Mouse (Mus musculus) megakaryocyte progenitor cell, adult 5-6 weeks (primary cell): Measurements from ENCODE around the gene Erich2. TPM values are rescaled to one million over a fixed set of nuclear protein-coding genes. Genes with fewer than 3 reads are reported as not detected.
A peak's percentile ranks its signal among the peaks of the same experiment; 100 is the strongest.

Source experiments
- ATAC-seq: replicated peaks from 2 replicates; pipeline ENCODE4 v1.8.0; 2016; ENCODE audit warnings: mild to moderate bottlenecking, moderate TSS enrichment, inconsistent platforms; ENCODE audit not compliant: poor library complexity
- total RNA-seq, 2 experiments: library from RNA; stranded (forward) in 1 of 2; stranded (reverse) in 1 of 2; fragments of 157-497, 149-512 nt in 1 of 2; fragments of 200-1000 nt in 1 of 2; gene quantifications; 2 replicates each; pipeline versions ENCODE4 v1.2.3 to v1.2.4; 2015 to 2017

Gene Erich2
- total RNA-seq, 2 experiments from 2014 or later: not detected

DNA sequence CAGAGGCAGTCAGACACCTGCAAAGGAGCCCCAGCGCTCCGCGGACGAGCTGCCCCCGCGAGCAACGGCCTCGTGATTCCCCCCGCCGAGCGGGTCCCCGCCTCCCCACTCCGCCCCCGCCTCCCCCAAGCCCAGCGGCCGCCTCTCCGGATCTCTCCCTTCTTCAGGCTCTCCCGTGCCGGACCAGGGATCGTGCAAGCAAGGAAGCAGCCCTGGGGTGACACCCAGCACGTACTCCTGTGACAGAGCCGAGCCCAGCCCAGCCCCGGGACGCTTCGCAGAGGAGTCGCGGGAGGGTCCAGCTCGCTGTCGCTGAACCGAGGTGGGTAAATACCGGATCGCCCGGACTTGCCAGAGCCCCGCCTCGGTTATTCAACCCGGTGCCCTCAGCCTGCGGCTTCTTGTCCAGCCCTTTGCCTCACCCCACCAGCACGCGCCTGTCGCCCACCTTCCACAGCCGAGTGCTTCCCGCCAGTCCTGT is 53.4 kb downstream of the Erich2 start:
- no peak for ATAC-seq

GRCm38 (mm10) chr2:70562611-70562980 is 54.0 kb downstream of the Erich2 start:
- ATAC-seq: no peak

DNA sequence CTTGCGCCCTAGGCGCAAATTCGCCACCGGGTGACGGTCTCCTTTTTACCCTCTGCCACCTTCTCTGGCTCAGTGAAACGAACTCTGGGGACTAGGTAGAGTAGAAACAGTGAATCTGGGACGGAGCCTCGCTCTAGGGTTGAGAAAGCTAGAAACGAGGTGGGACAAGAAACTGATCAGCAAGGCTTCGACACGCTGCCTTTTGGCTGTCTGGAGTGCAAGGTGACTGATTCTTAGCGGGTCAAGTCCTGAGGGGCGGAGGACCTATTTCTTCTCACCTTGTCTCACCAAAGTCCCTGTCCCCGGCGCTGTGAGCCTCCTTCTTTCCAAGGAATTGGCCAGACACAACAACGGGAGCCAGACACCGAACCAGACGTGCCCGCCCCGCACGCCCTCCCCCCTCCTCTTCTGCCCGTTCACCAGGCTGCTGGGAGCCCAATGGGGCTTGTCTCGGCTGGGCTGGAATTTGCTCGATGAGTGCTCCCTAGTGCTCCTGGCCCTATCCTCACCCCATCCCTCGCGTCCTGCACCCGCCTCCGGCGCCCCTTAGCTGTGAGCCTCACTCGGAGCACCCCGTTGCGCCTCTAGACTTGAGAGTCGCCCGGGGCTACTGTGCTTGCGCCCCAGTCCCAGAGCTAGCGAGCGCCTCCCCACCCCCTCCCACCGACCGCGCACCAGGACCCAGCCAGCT is 54.5 kb downstream of the Erich2 start:
- ATAC-seq: no peak

GRCm38 (mm10) chr2:70563721-70564645 is 55.4 kb downstream of the Erich2 start:
- ATAC-seq: no peak

GRCm38 (mm10) chr2:70564646-70565315 is 56.2 kb downstream of the Erich2 start:
- ATAC-seq: no peak

DNA sequence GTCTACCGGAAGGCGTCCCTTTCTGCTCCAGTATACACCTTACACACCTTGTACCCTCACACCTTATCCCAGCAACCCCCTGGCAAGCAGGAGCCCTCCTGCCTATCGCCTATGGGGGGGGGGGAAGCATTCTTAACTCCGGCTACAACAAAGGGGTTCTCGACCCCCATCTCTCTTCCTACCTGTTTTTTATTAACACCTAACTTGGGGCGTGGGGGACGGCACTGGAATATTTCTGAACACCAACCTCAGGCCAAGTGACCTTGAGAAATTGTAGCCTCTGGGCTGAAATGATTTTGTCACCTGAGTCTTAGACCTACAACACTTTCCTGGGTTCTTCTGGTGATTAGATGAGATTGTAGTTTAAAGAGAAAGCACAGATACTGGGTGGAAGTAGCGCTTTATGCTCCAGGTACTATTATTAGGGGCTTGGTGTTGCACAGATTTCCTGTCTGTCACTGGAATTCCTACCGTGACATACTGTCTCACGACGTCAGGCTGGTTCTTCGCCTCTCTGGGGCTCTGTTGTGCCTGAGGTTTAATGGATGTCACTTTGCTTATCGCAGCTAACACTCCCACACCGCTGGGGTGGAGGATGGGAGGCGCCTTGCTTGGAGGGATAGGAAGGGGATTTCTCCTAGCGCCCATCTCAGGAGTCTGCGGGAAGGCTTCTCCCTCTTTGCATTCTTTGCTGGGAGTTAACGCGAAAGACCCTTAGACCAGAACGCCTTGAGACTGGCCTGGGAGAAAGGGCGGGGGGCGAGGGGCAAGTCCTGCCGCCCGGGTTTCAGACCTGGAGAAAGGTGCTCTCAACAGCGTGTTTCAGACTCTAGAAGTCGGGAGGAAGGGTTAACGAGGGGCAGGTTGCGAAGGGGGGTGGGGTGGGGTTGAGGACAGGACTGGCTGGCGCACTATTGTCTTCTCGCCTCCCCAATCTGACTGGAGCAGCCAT is 57.3 kb downstream of the Erich2 start:
- ATAC-seq: no peak

DNA sequence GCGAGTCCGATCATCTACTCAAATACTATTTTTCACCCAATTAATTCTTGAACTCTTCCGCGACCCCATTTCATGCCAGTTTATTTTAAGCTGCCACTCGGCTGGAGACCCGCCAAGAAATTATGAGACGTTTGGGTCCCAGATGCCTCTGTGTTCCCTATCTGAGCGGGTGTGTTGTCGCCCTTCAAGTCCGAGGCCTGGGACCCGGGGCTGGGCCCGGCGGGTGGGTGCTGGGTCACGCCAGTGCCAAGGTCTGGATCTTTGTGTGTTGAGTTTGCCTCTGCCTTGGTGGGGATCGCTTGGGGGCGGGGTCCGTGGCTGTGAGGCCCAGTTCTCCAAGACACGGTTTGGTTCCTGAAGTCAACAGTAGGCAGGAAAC is 58.0 kb downstream of the Erich2 start:
- no peak for ATAC-seq

DNA sequence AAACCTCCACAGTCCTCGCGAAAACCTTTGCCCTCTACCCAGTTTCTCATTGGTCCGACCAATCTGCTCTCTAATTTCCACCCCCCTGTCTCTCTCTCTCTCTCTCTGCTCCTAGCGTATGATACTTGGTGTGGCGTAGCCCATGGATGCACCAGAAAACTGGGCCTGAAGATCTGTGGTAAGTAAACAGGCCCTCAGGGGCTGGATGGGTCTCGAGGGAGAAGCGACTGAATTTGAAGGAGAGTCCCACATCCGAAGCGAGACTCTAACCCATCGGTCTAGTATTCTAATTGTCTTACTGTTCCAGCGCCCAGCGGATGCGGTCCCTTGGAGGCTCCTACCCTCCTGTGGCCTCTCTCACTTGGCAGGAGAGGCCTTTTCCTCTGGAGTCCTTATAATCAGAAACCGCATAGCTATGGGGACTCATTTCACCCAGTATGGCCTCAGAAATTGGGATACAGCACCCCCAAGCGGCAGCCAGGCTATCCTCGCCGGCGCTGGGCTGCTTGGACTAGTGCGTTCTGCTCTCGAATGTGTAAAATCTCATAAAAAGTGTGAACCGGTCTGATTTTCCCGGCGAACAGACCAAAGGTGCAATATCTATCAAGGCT is 58.6 kb downstream of the Erich2 start:
- peak; percentile 51; the same call in 1 of the 2 replicates for ATAC-seq

DNA sequence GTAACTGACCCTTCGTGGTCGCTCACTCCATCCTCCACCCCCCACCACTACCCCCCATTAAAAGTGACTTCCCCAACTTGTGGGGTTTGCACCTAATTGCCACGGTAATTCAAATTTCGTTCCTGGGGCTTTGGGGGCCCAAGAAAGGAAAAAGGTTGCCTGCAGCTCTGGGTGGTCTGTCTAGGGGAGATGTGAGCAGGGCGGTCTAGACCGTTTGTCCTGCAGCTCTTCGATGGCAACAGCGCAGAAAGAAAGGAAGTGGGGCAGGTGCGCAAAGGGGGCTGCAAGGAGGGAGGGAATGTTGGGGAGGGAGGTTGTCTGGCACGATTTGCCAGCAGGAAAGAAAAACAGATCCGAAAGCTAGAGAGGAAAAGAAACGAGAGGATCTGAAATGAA is 59.1 kb downstream of the Erich2 start:
- ATAC-seq: no peak

- ATAC-seq: peak; percentile 20; the same call in 1 of the 2 replicates
Measured at GRCm38 (mm10) chr2:70568198-70568941, 59.8 kb downstream of the Erich2 start.

DNA sequence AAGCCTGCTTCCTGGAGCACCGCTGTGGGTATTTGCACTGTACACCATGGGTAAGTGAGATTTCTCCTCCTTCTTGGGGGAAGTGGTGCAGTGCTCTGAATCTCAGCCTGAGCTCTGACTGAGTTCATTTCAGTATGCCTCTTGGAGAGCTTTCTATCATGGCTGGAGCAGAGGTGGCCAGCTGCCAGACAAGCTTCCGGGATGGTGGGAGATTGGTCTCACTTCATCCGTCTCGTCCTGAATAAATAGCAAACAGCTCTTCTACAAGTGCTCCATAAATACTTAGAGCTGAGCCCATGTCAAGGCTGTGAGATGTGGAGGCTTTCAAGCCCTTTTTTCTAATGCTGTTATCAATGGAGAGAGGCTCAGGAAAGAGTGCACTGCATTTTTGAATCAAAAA is 63.1 kb downstream of the Erich2 start:
- no peak for ATAC-seq

- no peak for ATAC-seq
Measured at GRCm38 (mm10) chr2:70572251-70572650, 63.6 kb downstream of the Erich2 start.

- no peak for ATAC-seq
Measured at GRCm38 (mm10) chr2:70573544-70574210, 65.1 kb downstream of the Erich2 start.

DNA sequence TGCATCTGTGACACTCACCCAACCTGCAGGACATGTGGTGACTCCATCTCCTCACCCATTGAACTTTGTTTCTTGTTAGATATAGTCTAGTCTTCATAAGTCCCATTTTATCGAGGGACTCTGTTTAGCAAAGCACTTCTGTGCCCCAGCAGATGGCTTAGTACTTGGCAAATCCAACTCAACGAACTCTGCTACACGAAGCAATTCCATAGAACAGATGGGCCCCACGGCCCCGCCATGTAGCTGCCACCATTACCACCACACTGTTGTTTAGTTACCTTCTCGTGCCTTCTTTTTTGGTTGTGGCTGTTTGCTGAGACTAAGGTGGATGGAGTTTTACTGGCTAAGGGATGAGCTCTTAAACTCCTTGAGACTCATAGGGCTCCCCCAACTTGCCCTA is 79.6 kb downstream of the Erich2 start:
- ATAC-seq: no peak

Other genes starting within 250 kb of the Erich2 start
- gene Sp5, start 33.9 kb upstream of the Erich2 start, total RNA-seq (2015): not detected in 2 replicates
- not detected in 2 replicates for gene Sp5, start 33.9 kb upstream of the Erich2 start, total RNA-seq (2017)
- gene Gad1, start 44.3 kb downstream of the Erich2 start, total RNA-seq (2015): not detected in 2 replicates
- not detected in 2 replicates for gene Gad1, start 44.3 kb downstream of the Erich2 start, total RNA-seq (2017)
- gene Gorasp2, start 152.8 kb downstream of the Erich2 start, total RNA-seq (2015): 262 and 265 TPM in 2 replicates
- gene Gorasp2, start 152.8 kb downstream of the Erich2 start, total RNA-seq (2017): 77.4 and 92.2 TPM in 2 replicates
- gene Gm26558, start 153.3 kb downstream of the Erich2 start, total RNA-seq (2015): not detected in 2 replicates
- not detected in 2 replicates for gene Gm26558, start 153.3 kb downstream of the Erich2 start, total RNA-seq (2017)